Mouse (Mus musculus) heart, adult 2 months (tissue): ENCODE measurements at regions not wholly inside any gene's neighbourhood (a gene's known extent, or its start where the extent isn't known, plus 50 kb on each side); places are given as distances from the start of the nearest gene placed in this dataset.

Experiments
- EP300 ChIP-seq: fragments of 200-500 bp; IDR thresholded peaks from 2 replicates; pipeline ENCODE4 v1.6.1; 2011; ENCODE audit warnings: low read depth, low read length, control low read depth; ENCODE audit not compliant: insufficient read depth
- POLR2A ChIP-seq: fragments of 200-500 bp; IDR thresholded peaks from 2 replicates; pipeline ENCODE4 v1.6.1; 2011; ENCODE audit warnings: mild to moderate bottlenecking, low read depth, low read length, control low read depth; ENCODE audit not compliant: insufficient read depth

GRCm38 (mm10) chr7:83111217-83111823 lies 244.2 kb downstream of the Mex3b start:
- TF ChIP-seq EP300 (no peak), POLR2A (no peak)
